Mouse (Mus musculus) cerebellum, adult 11 months (tissue): ENCODE data around the gene Lbr.

Experiments
- DNase-seq: peaks from one replicate; pipeline ENCODE4 v3.0.0; 2022

The Lbr gene

DNA sequence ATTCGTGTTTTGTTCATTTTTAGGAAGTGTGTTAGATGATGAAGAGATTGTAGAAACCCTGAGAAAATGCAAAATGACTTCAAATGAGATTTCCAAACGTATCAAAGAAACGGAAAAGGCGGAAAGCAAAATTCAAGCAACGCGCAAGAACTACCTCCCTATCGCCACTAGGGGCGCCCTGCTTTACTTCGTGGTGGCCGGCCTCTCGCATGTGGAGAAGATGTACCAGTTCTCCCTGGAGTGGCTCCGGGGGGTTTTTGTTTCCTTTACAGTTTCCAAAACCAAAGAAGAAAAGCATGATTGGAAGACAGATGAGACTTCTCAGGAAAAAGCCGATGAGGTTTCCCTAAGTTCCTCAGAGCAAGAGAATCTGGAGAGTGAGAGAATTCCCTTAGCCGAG lies 73.5 kb downstream of the Lbr start:
- no peak for DNase-seq
